Mouse (Mus musculus): ENCODE results near the gene Tspan17. TPM values are rescaled to one million over a fixed set of nuclear protein-coding genes. Genes with fewer than 3 reads are reported as not detected.

The Tspan17 gene
- total RNA-seq, 2 experiments from 2014 or later: 32.6 to 46.1 TPM

DNA sequence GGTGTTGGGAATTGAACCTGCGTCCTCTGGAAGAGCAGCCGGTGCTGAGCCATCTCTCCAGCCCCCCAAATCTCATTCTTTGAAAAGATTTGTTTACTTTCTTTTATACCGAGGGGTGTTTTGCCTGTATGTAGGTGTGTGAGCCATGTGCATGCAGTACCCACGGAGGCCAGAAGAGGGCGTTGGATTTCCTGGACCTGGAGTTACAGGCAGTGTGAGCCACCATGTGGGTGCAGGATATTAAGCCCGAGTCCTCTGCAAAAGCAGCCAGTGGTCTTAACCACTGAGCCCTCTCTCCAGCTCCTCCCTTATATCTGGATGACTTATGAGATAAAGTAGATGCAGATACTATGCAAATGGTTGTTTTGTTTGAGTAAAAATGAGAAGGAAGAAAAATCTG is 13.8 kb downstream of the Tspan17 start:
- no peak for DNase-seq (ENCODE audit: low spot score in 2 of 2)

DNA sequence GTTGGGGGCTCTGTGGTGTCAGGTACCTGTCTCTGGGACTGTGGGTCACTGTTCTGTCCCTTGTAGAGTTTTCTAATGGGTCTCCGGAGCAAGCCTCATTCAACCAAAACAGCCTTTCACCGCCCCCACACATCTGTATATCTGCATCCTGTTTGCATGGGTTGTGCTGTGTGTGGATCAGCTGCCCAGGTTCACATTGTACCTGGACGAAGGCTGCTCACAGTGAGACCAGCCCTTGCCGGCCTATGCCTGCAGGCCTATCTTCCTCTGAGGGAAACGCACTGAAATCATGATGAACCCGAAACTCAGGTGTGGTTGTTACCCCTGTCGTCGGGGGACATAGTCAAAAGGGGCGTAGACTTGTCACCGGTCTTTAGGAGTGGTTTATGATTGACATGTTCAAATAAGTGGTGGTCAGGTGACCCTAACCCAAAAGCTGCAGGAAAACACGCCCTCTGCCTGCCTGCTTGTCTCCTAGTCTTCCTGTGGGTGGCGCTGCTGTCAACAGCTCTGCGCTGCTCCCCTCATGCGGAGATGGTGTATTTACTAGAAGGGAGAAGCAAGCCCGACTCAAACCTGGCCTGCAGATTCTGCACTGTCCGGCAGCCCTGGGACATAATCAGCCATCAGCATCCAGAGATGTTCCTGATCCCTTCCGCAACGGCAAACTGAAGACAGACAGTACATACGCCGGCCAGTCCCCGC is 16.1 kb downstream of the Tspan17 start:
- DNase-seq (ENCODE audit: low spot score in 2 of 2): no peak

DNA sequence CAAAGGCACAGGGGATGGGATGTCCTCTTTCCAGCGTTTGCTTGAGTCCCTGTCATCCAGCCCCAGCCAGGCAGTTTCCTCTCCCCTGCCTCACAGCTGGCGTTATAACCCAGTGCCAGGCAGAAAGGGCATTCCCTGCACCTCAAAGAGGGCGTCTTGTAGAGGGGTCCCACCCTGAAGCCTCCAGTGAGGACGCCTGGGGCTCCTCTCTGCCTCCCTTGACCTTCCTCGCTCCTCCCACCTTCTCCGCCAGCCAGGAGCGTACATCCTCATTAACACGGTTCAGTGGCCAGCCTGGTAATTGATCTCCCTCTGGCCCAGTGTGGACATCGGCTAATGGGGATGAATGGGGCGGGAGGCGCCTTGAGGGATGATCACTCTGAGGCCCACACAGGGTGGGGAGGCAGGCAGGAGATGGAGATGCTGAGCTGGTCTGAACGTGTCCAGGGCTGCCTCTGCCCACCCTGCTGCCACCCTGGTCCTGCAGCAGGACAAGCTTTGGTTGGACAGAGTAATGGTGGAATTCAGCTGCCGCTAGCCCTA is 17.3 kb downstream of the Tspan17 start:
- no peak for DNase-seq (ENCODE audit: low spot score in 2 of 2)

DNA sequence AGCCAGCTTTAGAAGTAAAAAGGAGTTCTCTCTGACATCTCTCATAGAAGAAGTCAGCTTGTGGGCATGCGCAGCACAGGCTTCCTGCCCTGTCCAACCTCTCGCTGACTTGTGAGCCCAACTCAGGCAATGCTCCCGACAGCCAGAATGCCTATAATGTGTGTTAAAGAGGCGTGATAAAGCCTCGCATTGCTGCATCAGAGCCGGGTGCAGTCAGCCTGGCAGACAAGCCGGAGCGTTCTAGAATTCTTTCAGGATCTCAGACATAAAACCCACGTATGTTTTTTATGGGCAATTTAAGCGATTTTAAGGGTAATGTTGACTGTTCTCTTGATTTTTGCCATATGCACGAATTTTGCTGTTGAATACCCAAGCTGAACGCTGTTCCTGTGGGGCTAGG is 18.9 kb downstream of the Tspan17 start:
- no peak for DNase-seq (ENCODE audit: low spot score in 2 of 2)

DNA sequence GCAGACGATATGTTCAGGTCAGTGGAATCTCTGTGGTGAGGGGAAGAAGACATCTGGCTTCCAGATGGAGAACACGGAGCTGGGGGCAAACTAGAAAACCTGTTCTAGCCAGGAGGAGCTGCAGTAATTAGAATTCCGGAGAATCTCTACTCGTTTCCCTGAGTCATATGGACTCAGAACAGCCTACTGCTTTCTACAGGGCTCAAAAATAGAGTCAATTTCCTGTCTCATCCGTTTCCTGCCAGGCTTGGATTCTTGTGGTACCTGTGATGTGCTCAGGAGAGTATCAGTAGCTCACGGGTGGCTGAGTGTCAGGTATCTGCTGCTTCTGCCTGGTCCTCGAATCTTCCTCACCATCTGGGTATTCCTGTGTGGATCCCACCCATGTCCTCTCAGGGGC is 22.3 kb downstream of the Tspan17 start:
- DNase-seq (ENCODE audit: low spot score in 2 of 2): no peak

DNA sequence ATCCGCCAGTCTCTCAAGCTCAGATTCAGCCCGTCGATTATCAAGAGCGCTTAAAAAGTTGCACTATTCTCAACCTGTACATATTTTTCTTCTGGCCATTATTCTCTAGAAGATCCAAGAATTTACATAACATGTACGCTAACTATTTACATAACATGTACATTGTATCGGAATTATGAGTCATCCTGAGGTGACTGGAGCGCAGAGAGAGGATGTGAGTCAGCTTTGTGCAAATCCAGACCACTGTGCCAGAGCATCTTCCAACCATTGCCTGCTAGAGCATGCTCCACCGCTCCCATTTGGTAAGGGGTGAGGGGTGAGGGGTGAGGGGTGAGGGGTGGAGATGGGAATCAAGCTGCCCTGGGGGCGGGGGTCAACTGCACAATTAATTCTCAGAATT is 24.2 kb downstream of the Tspan17 start:
- DNase-seq (ENCODE audit: low spot score in 2 of 2): no peak

DNA sequence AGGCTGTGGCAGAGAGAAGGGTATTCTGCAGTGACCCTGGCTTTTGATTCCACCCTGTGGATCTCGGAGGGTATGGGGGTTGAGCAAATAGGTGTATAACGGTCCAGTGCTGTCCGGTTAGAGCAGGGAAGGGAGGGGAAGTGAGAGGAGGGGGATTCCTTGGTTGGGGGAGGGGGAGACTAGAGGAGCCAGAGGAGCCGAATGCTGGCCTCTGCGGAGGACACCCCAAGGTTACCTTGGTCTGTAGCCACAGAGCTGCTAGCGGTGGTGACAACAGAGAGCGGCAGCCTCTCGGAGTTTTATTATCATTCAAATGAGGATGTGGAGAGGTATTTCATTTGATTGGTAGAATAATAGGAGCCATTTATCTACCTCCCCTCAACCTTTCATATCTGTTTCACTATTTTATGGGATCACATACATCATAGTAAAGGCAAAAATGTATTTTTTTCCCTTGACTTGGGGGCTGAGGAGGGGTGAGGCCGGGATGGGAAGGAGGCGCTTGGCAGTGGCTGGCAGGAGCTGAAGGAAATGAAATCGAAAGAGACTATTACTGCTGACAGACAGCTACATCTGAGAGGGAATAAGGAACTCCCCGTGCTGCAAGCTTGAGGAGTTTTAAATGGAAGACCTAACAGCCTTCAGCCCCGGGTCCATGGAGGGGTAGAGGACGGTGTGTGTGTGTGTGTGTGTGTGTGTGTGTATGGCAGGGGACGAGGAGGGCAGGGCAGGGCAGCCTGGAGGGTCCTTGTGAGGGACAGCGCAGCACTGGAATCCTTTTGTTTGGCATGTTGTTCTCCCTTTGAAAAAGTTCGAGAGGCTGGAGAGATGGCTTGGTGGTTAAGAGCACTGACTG is 29.4 kb downstream of the Tspan17 start:
- no peak for DNase-seq (ENCODE audit: low spot score in 2 of 2)

DNA sequence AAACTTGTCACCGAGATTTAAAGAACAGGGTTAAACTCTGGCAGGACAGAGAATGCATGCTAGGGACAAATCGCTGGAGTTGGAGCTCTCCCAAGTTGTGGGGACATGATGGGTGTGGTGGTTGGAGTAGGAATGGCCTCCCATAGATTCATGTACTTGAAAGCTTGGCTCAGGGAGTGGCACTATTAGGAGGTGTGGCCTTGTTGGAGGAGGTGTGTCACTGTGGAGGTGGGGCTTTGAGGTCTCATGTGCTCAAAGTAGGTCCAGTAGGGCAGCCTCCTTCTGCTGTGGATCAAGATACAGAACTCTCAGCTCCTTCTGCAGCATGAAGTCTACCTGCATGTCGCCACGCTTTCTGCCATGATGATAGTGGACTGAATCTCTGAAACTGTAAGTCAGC is 31.9 kb downstream of the Tspan17 start:
- DNase-seq (ENCODE audit: low spot score in 2 of 2): no peak

DNA sequence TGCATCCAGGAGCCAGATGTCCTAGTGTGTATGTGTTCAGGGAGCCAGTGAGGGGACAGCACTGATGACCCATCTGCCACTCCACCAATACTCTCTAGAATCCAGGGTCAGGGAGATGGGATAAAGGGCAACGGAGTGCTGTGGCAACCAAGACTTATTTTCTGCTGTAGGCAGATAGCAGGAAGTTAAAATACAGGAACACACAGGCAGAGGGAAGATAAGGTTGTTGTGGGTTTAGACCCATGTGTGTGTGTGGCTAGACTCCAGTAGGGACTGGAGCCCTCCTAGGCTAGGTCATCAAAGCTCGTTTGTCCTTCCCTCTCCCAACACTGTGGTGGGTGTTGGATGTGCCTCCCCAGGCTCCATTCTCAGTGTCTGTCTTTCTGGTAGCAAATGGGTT is 32.8 kb downstream of the Tspan17 start:
- no peak for DNase-seq (ENCODE audit: low spot score in 2 of 2)

DNA sequence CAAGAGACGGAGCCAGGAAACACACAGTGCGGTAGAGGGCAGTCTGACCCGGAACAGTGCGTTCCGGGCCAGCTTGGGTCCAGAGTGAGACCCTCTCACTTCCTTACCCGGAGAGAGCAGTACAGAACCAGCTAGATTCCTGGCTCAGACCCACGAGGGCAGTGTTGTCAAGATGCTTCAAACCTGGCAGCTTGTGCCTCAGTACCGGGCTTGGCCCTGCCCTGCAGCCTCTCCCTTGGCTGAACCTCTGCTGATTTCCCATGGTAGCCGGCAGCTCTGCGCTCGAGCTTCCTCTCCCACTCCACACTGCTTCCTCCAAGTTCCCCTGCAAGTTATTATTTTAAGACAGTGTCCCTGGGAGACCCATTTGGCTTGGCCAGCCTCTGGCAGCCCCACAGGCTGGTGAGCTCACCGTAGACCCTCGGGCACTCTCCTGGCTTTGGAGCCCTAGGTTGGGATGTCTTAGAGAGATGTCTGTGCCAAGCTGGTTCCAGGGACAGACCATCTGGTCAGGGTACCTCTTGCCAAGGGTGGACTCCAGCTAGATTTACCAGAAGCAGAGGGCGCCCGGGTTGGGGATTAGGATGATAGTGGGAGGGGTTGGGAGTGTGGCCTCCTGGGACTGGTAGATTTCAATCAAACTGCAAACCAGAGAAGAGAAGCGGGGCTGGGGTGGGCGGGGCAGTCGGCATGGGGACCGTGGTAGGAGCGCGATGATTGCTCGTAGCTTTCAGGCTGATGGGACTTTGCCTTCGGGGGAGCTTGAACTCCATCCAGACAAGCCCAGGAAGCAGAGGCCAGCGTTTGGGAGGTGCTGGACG is 35.1 kb downstream of the Tspan17 start:
- no peak for DNase-seq (ENCODE audit: low spot score in 2 of 2)

DNA sequence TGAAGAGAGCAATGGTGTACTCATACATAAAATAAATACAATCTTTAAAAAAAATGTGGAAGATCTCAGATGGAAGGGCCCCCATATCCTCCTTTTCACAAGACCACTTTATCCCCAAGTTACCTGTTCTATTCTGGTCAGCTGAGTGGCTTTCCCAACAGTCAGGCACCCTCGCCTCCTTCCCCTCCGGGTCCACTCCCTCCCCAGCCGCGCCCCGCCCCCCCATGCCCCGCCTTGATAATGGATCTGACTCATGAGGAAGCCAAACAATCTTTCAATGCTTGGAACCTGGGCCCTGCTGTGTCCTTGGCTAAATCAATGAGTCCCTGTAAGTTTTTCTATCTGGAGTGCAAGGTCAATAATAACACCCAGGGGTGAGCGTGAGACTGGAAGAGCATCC is 38.8 kb downstream of the Tspan17 start:
- no peak for DNase-seq (ENCODE audit: low spot score in 2 of 2)

DNA sequence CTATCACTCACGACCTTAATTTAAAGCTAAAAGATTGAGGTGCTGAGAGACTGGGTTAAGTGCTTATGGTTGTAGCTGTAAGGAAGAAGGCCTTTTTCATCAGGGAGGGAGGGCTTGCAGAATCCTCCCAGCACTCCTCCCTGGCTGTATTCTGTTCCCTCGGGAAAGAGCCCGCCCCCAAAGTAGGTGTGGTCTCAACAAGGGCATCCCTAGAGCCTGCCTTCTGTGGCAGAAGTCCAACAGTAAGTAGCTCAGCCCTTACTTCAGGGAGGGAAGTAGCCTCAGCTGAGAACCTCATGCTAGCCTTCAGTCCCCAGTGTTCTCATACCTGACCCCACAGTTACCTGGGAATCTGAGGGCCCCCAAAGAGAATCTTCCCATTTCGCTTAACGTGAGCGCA is 39.3 kb downstream of the Tspan17 start:
- DNase-seq (ENCODE audit: low spot score in 2 of 2): no peak

DNA sequence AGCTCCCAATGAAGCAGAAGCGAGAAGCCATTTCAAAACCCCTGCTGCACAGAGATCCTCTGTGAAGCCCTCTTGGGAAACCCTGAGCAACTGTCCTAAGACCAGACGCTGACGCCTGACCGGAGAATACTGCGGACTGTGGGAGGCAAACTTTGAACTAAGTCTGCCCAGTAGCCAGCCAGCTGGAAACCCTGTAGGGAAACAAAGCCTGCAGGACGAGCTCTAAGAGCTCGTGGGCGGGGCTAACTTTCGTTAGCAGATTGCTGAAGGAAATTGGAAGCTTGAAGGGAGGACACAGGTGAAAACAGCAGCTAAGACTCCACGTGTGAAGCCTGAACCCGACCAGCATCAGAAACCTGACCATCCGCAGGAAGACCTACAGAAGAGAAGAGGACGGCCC is 40.3 kb downstream of the Tspan17 start:
- no peak for DNase-seq (ENCODE audit: low spot score in 2 of 2)

DNA sequence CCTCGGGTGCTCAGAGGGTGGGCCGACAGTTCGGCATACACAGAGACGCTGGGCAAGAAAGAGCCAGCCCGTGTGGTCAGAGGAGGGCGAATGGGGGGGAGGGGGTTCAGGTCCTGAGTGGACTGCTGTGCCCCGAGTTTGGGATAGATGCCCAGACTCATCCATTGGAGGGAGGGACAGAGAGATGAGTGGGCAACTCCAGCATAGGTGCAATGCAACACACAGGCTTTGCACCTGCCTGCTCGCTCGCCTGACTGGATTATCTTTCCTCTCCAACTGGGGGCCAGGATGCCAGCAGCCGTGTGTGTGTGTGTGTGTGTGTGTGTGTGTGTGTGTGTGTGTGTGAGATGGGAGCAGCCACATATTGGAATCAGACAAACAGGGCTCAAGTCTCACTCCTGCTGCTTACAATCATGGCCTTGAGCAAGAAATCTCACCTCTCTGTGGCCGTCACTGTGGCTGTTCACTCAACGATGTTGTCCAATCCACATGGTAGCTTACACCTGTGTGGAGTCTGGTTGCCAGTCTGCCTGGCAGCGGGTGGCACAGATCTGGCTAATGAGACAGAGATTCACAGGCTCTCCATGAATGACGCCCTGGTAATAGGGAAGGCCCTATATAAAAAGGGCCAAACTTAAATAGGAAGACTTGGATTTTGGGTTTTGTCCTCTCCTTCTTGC is 47.3 kb downstream of the Tspan17 start:
- no peak for DNase-seq (ENCODE audit: low spot score in 2 of 2)

DNA sequence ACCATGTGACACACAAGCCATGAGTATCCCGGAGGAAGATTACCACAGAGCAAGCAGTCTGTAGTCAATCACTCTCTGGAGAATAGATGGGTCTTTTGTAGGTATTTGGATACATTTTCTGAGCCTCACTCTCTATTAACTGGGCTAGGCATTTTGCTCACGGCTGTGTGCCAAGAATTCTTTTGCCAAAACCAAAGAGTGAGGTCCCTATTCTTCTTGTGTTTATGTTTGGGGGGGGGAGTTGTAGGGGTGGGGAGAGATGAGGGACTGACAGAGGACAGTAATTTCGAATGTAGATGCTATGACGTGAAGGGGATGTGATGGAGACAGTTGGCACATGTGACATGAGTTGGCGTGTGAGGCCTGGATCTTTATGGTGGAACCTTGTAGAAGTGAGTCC is 47.9 kb downstream of the Tspan17 start:
- no peak for DNase-seq (ENCODE audit: low spot score in 2 of 2)

DNA sequence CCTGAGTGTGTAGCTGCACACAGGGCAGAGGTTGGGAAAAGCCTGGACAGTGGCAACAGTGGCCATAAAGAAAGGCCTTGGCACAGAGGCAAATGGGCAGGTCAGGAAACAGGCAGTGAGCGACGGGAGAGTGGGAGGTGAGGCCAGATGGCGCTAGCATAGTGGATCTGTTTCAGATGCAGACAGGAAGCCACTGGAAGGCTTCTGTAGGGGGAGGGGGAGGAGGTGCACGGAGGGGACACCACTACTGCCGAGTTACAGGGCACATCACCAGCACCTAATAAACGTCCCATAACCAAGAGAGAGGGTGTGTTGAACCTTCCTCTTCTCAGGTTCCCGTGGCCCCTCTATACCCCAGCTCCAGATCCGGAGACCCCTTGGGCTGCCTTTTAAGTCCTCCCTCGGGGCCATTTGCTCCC is 48.3 kb downstream of the Tspan17 start:
- DNase-seq (ENCODE audit: low spot score in 2 of 2): no peak

DNA sequence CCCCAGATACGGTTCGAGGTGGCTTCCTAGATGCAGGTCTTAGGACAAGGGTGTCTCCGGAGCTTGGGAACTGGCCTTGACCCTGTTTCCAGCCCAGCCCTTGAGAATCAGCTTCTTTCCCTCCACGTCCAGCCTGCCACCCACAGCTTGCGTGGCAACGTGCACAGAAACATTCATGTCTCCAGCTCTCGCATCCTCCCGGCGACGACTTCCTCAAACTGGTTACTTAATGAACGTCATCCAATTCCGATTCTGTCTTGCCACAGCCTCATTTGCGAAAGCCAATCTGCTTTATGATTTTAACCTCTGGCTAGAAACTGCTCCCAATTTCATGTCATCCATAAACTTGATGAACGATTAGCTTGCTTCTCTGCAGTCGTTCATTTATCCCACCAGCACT is 49.4 kb downstream of the Tspan17 start:
- no peak for DNase-seq (ENCODE audit: low spot score in 2 of 2)

DNA sequence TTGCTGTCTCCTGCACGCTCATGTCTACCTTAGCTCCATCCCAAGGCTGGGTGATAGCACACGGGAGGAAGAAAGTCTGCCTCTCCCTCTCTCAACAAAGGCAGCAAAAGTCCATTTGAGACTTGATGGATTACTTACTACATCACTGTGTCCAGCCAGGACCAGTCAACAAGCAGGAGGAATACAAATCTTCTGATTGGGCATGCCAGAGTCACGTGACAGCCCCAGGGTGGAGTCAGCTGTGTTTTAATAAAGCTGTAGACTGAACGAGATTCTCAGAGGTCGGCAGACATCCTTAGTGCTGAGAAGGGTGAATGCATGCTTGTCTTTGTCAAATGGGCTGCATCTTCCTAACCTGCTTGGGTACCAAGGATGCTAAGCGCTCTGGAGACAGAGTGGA is 50.0 kb downstream of the Tspan17 start:
- no peak for DNase-seq (ENCODE audit: low spot score in 2 of 2)

DNA sequence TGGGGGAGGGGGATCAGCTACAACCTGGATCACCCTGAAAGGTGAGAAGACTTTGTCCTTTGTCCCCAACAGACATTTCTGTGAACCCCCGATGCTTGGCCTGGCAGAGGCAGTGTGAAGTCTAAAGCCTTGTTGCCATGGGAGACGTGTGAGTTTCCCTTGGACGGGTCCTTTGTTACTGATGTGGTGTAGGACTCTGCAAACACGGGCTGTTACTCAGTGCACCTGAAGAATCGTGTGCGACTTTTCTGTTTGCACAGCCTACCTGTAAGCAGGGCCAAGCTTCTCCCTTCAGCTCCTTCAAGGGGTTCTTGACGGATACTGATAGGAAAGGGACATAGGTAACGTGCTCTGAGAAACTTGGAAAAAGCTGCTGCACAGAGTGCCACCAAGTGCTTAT is 55.4 kb downstream of the Tspan17 start:
- DNase-seq (ENCODE audit: low spot score in 2 of 2): no peak
